Mouse (Mus musculus) thymus, postnatal 14 days (tissue): Measurements from ENCODE around the gene C1qtnf12.

ENCODE experiments used
- DNase-seq: peaks from one replicate; pipeline ENCODE4 v3.0.0; 2021

C1qtnf12 gene

GRCm38 (mm10) chr4:156008369-156008768 is 46.3 kb downstream of the C1qtnf12 start:
- no peak for DNase-seq

GRCm38 (mm10) chr4:156013637-156014036 is 51.5 kb downstream of the C1qtnf12 start, which contains the start of gene Tnfrsf4:
Gene Tnfrsf4 (plus strand): TSS chr4:156013843.
- DNase-seq = no peak

DNA sequence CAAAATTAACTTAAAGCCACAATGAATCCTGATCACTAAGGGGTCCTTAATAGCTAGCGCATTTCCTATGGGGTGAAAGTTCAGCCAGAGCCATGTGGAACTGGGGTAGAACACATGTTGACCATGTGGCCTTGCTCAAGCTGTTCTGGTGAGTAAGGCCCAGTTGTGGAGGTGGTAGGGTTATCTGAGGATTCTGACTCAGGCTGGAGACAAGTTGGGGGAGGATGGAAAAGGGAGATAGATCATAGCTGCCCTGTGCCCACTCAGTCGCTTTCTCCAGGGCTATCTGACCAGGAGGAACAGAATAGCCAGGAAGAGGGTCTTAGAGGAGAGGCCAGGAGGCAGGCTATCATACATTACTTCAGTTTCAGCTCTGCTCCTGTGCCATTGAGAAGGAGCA is 52.3 kb downstream of the C1qtnf12 start:
- DNase-seq = no peak
